Mouse (Mus musculus) 3134 (cell line): ENCODE data around the gene Gal3st3.

ENCODE experiments used
- DNase-seq: peaks from one replicate; pipeline ENCODE4 v3.0.0-alpha.2; 2011; ENCODE audit warnings: low spot score; ENCODE audit not compliant: insufficient read length; ENCODE audit errors: extremely low read depth

Gene Gal3st3

GRCm38 (mm10) chr19:5297903-5298800, at the start of gene Gal3st3:
Gal3st3 (plus strand) TSS chr19:5298331.
- no peak for DNase-seq

GRCm38 (mm10) chr19:5257140-5257539, 41.0 kb upstream of the Gal3st3 start:
- no peak for DNase-seq

DNA sequence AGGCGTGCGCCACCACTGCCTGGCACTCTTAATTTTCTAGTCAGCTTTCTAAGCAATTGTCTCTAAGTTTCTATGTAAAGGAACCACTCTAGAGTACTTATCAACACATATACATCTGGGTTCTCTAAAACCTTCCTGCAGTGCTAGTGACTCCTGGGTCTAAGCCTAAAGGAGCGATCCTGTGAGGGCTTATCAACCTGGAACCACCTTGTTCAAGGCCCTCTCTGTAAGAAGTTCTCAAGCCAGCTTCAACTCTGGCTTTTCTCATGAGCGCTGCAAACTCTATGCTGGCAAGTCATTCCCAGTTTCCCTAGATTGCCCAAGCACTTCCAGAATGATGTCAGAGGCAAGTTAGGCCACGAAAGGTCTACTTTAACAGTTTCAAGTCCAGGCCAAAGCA, 31.1 kb upstream of the Gal3st3 start:
- DNase-seq, result no peak

GRCm38 (mm10) chr19:5268017-5268416, 30.1 kb upstream of the Gal3st3 start:
- no peak for DNase-seq

- no peak for DNase-seq
Observed at GRCm38 (mm10) chr19:5268875-5269274, 29.3 kb upstream of the Gal3st3 start.

- no peak for DNase-seq
Observed at GRCm38 (mm10) chr19:5269392-5269791, 28.7 kb upstream of the Gal3st3 start.

DNA sequence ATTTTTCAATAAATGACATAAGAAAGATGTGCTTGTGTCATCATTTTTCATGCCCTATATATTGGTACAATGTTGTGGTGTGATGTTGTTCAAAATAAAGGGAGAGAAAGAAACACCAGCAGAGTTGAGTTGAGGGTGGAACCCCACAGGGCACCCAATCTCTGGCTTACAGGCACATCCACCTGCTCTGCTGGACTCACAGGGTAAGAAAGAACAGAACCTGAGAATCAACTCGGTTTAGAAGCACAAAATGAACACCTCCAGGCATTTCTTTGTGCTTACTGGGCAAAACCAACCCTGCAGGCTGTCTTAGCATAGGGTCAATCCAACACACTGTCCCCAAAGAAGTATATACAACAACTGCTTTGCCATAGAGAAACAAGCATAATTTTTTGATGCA, 26.7 kb upstream of the Gal3st3 start:
- DNase-seq, result no peak

DNA sequence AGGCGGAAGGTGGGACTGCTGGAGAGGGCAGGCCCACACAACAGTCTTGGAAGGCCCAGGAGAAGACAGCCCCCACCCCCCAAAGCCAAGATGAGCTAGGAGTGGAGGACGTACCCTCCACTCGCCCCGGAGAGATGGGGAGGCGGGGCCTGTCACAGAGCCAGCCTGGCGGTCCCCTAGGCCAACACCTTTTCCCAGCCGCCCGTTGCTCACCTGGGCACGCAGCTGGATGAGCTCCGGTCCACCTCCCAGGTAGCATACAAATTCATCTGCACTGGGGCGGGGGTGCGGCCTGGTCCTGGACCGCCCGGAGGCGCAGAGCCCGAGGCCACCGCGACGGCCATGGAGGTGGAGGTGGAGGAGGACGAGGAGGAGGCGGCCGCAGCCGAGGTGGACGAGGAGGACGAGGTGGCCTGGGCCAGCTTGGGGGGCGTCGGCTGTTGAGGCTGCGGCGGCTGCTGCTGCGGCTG, 25.8 kb upstream of the Gal3st3 start:
- peak; percentile 39 for DNase-seq

GRCm38 (mm10) chr19:5272801-5273733, 25.1 kb upstream of the Gal3st3 start, which contains the start of gene Pacs1:
Pacs1 (minus strand) TSS chr19:5273119.
- DNase-seq, result peak; percentile 55

DNA sequence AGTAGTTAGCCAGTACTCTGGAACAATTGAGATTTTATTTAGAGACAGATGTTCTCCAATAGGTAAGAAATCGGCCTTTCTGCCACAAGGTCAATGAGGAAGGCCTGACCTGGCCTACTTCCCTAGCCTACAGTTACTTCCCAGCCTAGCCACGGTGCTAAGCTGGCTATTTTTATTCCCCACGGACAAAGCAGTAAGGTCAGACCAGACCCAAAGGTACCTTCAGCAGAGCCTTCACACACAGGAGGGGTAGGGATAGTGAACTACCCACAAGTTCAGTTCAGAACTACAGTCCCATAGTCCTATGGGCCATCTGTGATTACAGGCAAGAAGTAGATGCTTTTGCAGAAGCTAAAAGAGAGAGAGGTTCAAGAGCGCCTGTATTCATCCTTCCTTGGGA, 24.2 kb upstream of the Gal3st3 start:
- no peak for DNase-seq

GRCm38 (mm10) chr19:5274641-5275040, 23.5 kb upstream of the Gal3st3 start:
- DNase-seq, result no peak

- DNase-seq, result no peak
Observed at GRCm38 (mm10) chr19:5275736-5276135, 22.4 kb upstream of the Gal3st3 start.

GRCm38 (mm10) chr19:5276531-5276930, 21.6 kb upstream of the Gal3st3 start:
- DNase-seq, result no peak

DNA sequence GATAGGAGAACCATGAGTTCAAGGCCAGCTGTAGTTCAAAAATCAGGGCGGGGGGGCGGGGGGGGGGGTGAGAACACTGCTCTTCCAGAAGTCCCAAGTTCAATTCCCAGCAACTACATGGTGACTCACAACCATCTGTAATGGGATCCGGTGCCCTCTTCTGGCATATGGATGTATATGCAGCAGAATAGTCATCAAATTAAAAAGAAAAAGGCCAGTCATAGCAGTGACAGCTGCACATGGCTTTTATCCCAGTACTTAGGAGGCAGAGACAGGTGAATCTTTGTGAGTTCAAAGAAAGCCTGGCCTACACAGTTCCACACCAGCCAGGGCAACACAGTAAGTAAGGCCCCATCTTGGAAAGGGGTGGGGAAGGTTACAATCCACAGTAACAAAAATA, 21.0 kb upstream of the Gal3st3 start:
- no peak for DNase-seq

- no peak for DNase-seq
Observed at GRCm38 (mm10) chr19:5278381-5278780, 19.8 kb upstream of the Gal3st3 start.

GRCm38 (mm10) chr19:5294972-5295735, 3.0 kb upstream of the Gal3st3 start, which contains the start of gene Sf3b2:
Sf3b2 (minus strand) TSS chr19:5295455.
- DNase-seq, result peak; percentile 96

GRCm38 (mm10) chr19:5295736-5296075, 2.4 kb upstream of the Gal3st3 start:
- no peak for DNase-seq

DNA sequence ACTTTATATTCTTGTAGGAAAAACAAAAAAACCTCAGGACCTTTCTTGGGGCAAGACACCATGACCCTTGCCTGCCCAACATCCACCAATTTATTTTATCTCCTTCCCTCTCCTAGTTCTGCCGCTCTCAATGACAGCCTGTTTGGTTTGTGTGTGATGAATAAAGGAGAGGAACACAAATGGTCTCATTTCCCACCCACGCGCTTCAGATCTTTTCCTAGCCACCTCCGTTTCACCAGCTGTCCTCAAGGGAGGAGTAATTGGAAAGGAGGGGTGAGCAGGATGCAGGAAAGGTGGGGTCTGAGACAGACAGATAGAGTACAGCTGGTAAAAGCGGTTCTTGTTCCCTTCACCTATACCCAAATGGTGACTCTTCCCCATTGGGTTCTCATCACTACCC, 1.5 kb upstream of the Gal3st3 start:
- no peak for DNase-seq

DNA sequence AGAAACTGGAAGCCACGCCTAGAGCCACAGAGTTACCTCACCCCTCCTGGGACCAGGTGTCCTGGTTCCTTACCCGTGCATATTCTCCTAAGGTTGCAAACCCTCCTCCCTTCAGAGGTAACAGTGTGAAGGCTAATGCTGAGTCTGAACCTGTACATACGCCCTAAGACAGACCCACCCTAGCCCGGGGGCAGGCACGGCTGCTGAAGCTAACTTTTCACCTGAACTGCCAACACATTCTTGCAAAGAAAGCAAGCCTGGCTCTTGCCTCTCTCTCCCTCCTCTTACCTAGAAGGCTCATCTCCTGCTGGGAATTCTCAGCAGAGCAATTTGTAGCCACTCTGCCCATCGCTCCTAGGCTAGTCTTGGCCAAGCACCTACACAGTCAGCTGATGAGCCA, 2.5 kb downstream of the Gal3st3 start:
- no peak for DNase-seq

GRCm38 (mm10) chr19:5302455-5302854, 4.3 kb downstream of the Gal3st3 start:
- DNase-seq, result peak; percentile 49

DNA sequence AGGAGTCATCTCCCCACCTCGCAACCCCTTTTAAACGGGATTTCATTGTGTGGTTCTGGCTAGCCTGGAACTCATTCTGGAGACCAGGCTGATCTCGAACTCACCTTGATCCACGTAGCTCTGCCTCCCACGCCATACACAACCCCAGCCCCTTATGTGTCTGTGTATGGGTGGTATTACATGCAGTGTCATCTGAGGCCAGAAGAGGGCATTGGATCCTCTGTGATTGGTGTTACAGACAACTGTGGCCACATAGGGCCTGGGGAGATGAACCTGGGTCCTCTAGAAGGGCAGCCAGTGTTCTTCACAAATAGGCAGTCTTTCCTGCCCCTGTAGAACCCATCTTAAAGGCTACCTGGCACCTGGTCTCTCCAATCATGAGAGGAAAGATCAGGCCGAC, 8.1 kb downstream of the Gal3st3 start:
- DNase-seq, result no peak
